In genomic region chr3:152193635-152194097, GRCm38 (mm10) we compare ENCODE assay signal across 8 mouse cellular contexts. TPM values are rescaled to one million over a fixed set of nuclear protein-coding genes. Genes with fewer than 3 reads are reported as not detected.
DNase-seq lines count a peak whose midpoint lies in the region; ATAC-seq and TF ChIP-seq lines count a peak whose summit lies in the region.

No protein-coding gene starts in this region.

- under 1% methylated on average over 17 of the region's 17 CpGs for WGBS in embryonic facial prominence, embryonic 13.5 days
- WGBS in limb, embryonic 14.5 days, result under 1% methylated on average over 17 of the region's 17 CpGs
- under 1% methylated on average over 17 of the region's 17 CpGs for WGBS in midbrain, postnatal 0 days

- peak overlapping the region; percentile 57 for H3K4me3 ChIP-seq in embryonic facial prominence, embryonic 13.5 days
- peak overlapping the region; percentile 56 for H3K4me3 ChIP-seq in limb, embryonic 14.5 days (replicated peaks; ENCODE audit: low read length)
- H3K4me3 ChIP-seq in midbrain, postnatal 0 days (ENCODE audit: low read depth, low read length), result peak overlapping the region; percentile 57

- H3K4me1 ChIP-seq in embryonic facial prominence, embryonic 13.5 days, result peaks cover 7% of the 10 kb centered on the region
- peaks cover 10% of the 10 kb centered on the region for H3K4me1 ChIP-seq in limb, embryonic 14.5 days (ENCODE audit: control insufficient read depth, insufficient read depth, low read length)
- H3K4me1 ChIP-seq in midbrain, postnatal 0 days (ENCODE audit: insufficient read depth, low read length), result 0 out of 2 replicates have a peak, but pooled peaks cover 4% of the 10 kb centered on the region

- peak; percentile 31 for TF ChIP-seq CTCF in midbrain, postnatal 0 days (IDR thresholded peaks at IDR 0.05)

- peak; percentile 97 for ATAC-seq in embryonic facial prominence, embryonic 13.5 days (ENCODE audit: insufficient number of reproducible peaks, insufficient read depth, low FRiP score, low TSS enrichment, low read depth)
- peak; percentile 95 for ATAC-seq in limb, embryonic 14.5 days (ENCODE audit: low FRiP score, low read depth)
- ATAC-seq in midbrain, postnatal 0 days (ENCODE audit: low FRiP score), result peak; percentile 97

- H3K9ac ChIP-seq in embryonic facial prominence, embryonic 13.5 days, result peak overlapping the region; percentile 76
- peak overlapping the region; percentile 65 for H3K9ac ChIP-seq in limb, embryonic 14.5 days (ENCODE audit: low read depth, low read length, severe bottlenecking)
- H3K9ac ChIP-seq in midbrain, postnatal 0 days (replicated peaks; ENCODE audit: low read length, poor library complexity, severe bottlenecking), result peak overlapping the region; percentile 53

- peak overlapping the region; percentile 62 for H3K4me2 ChIP-seq in embryonic facial prominence, embryonic 13.5 days
- H3K4me2 ChIP-seq in limb, embryonic 14.5 days (replicated peaks; ENCODE audit: low read depth, low read length, severe bottlenecking), result peak overlapping the region; percentile 57
- peak overlapping the region; percentile 50 for H3K4me2 ChIP-seq in midbrain, postnatal 0 days (ENCODE audit: low read depth, low read length, poor library complexity, severe bottlenecking)

- no peaks in the 10 kb centered on the region for H3K9me3 ChIP-seq in embryonic facial prominence, embryonic 13.5 days
- no peaks in the 10 kb centered on the region for H3K9me3 ChIP-seq in limb, embryonic 14.5 days (ENCODE audit: control insufficient read depth, low read length)
- no peaks in the 10 kb centered on the region for H3K9me3 ChIP-seq in midbrain, postnatal 0 days (ENCODE audit: low read length)

- peak; percentile 77 for DNase-seq in 3134 (ENCODE audit: extremely low read depth, insufficient read length, low spot score)
- DNase-seq in adrenal gland, postnatal 36 days, result peak; percentile 90 to 91
- DNase-seq in heart, adult 8-10 months (ENCODE audit: low spot score), result peak; percentile 97
- peak; percentile 93 for DNase-seq in kidney, adult 9 months
- peak; percentile 98 for DNase-seq in limb, embryonic 14.5 days (ENCODE audit: low spot score)
- DNase-seq in midbrain, postnatal 0 days (ENCODE audit: low spot score), result peak; percentile 97
- DNase-seq in spleen, postnatal 14 days (ENCODE audit: low spot score in 2 of 2), result peak; percentile 68 to 75

- H3K27ac ChIP-seq in embryonic facial prominence, embryonic 13.5 days, result peak overlapping the region; percentile 89
- peak overlapping the region; percentile 90 for H3K27ac ChIP-seq in limb, embryonic 14.5 days (replicated peaks; ENCODE audit: low read depth, low read length)
- H3K27ac ChIP-seq in midbrain, postnatal 0 days (ENCODE audit: low read depth, low read length), result peak overlapping the region; percentile 73

- no peaks in the 10 kb centered on the region for H3K27me3 ChIP-seq in embryonic facial prominence, embryonic 13.5 days
- no peaks in the 10 kb centered on the region for H3K27me3 ChIP-seq in limb, embryonic 14.5 days (ENCODE audit: control insufficient read depth, insufficient read depth, low read length)
- H3K27me3 ChIP-seq in midbrain, postnatal 0 days (ENCODE audit: insufficient read depth, low read length), result no peaks in the 10 kb centered on the region

- H3K36me3 ChIP-seq in embryonic facial prominence, embryonic 13.5 days, result no peaks in the 10 kb centered on the region
- H3K36me3 ChIP-seq in limb, embryonic 14.5 days (ENCODE audit: control insufficient read depth, insufficient read depth, low read length), result no peaks in the 10 kb centered on the region
- H3K36me3 ChIP-seq in midbrain, postnatal 0 days (ENCODE audit: insufficient read depth, low read length), result no peaks in the 10 kb centered on the region

- TF ChIP-seq POLR2A in limb, embryonic 14.5 days (IDR thresholded peaks at IDR 0.05; ENCODE audit: borderline replicate concordance, extremely low read depth, insufficient read depth, insufficient read length), result peak; percentile 89; the same call in 1 of the 2 replicates

RNA-seq across cellular contexts. Expression of gene Dnajb4, which starts 16.4 kb away (rescaled TPM):
- 10 to 100 TPM; 43.4 to 58.1 TPM for total RNA-seq in adrenal gland, postnatal 36 days (2021)
- polyA plus RNA-seq in embryonic facial prominence, embryonic 13.5 days (2015; fragmentation: Nextera tagmentation; extraction: Ambion mirVana), result 27.9 and 31.7 TPM in 2 replicates
- total RNA-seq in heart, adult 8-10 months (2022), result 100 to 1,000 TPM in 2 of 4 experiments, 10 to 100 TPM in 2; 88.0 to 125 (median 101) TPM
- polyA plus RNA-seq in limb, embryonic 14.5 days (2012; rRNA removed), result 15.3 and 19.2 TPM in 2 replicates
- 31.6 and 32.9 TPM in 2 replicates for polyA plus RNA-seq in limb, embryonic 14.5 days (2014; fragmentation: Nextera tagmentation; extraction: Ambion mirVana)
- 43.9 and 67.2 TPM in 2 replicates for total RNA-seq in midbrain, postnatal 0 days (2014; rRNA removed)
- polyA plus RNA-seq in midbrain, postnatal 0 days (2015; fragmentation: Nextera tagmentation; extraction: Ambion mirVana), result 47.1 and 50.3 TPM in 2 replicates

RNA-seq across cellular contexts. Expression of gene Fubp1, which starts 16.6 kb away (rescaled TPM):
- total RNA-seq in adrenal gland, postnatal 36 days (2021), result 100 to 1,000 TPM; 117 to 140 TPM
- polyA plus RNA-seq in embryonic facial prominence, embryonic 13.5 days (2015; fragmentation: Nextera tagmentation; extraction: Ambion mirVana), result 336 and 338 TPM in 2 replicates
- total RNA-seq in heart, adult 8-10 months (2022), result 10 to 100 TPM; 44.3 to 55.0 (median 52.5) TPM
- polyA plus RNA-seq in limb, embryonic 14.5 days (2012; rRNA removed), result 206 and 232 TPM in 2 replicates
- polyA plus RNA-seq in limb, embryonic 14.5 days (2014; fragmentation: Nextera tagmentation; extraction: Ambion mirVana), result 223 and 243 TPM in 2 replicates
- total RNA-seq in midbrain, postnatal 0 days (2014; rRNA removed), result 183 and 237 TPM in 2 replicates
- polyA plus RNA-seq in midbrain, postnatal 0 days (2015; fragmentation: Nextera tagmentation; extraction: Ambion mirVana), result 94.6 and 127 TPM in 2 replicates

RNA-seq across cellular contexts. Expression of gene Gipc2, which starts 27.6 kb away (rescaled TPM):
- total RNA-seq in adrenal gland, postnatal 36 days (2021), result 1 to 10 TPM in 1 of 2 experiments, under 1 TPM in 1; 0.79 to 1.3 TPM
- polyA plus RNA-seq in embryonic facial prominence, embryonic 13.5 days (2015; fragmentation: Nextera tagmentation; extraction: Ambion mirVana), result 3.1 and 4.2 TPM in 2 replicates
- total RNA-seq in heart, adult 8-10 months (2022), result 1 to 10 TPM; 3.0 to 4.8 (median 3.4) TPM
- polyA plus RNA-seq in limb, embryonic 14.5 days (2012; rRNA removed), result 0.79 and 2.6 TPM in 2 replicates
- 2.9 and 4.3 TPM in 2 replicates for polyA plus RNA-seq in limb, embryonic 14.5 days (2014; fragmentation: Nextera tagmentation; extraction: Ambion mirVana)
- total RNA-seq in midbrain, postnatal 0 days (2014; rRNA removed), result 13.0 and 21.1 TPM in 2 replicates
- polyA plus RNA-seq in midbrain, postnatal 0 days (2015; fragmentation: Nextera tagmentation; extraction: Ambion mirVana), result 10.3 and 12.8 TPM in 2 replicates

Comparison
In these comparisons a context has a peak if more than half of its experiments do, and no peak if none do; other contexts are left out.
1. Peak in every context shown above with its lines: DNase-seq, ATAC-seq, H3K4me3 ChIP-seq and H3K27ac ChIP-seq.